Mouse (Mus musculus): Measurements from ENCODE around the gene Acta2. TPM values are rescaled to one million over a fixed set of nuclear protein-coding genes. Genes with fewer than 3 reads are reported as not detected.

Gene Acta2
- polyA plus RNA-seq (2012; rRNA removed) = 432 and 487 TPM in 2 replicates

DNA sequence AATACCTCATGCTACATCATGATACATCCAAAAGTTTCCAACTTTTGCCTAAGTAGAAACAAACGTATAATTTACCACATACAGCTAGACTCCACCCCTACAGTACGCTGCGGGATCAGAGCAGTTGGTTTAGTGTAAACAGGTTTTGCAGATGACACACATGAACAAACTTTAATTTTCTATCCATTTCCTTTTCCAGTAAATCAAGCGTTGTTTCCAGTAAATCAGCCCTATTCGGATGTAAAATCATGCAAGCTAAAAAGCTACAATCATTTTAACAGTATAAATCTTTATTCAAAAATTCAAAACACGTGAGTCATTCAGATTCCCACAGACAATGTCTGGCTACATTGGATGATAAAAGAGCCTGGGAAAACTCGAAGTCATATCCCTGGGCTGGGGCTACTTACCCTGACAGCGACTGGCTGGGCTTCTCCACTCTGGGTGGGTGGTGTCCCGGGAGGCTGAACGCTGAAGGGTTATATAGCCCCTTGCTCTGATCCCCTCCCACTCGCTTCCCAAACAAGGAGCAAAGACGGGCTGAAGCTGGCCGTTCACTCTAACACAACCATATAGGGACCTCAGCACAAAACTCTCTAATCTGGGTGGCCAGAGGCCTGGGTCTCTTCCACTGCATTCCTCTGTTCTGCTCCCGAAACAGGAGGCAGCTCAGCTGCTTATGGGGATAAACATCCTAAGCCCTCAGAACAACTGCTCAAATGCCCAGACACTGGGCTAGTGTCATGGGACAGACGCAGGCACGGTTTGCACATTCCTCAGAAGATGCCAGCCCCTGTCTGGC, at the start of gene Acta2:
Gene Acta2, minus strand, starts transcription at position 711 of the 802 bp plus-strand sequence.
- TF ChIP-seq CTCF (IDR thresholded peaks at IDR 0.05; ENCODE audit: extremely low read depth, insufficient read length, insufficient replicate concordance, low read depth, low read length) = no peak
- peak; percentile 39; the same call in 1 of the 2 replicates for TF ChIP-seq POLR2A (IDR thresholded peaks at IDR 0.05; ENCODE audit: low read depth, low read length)
- no peaks in the 10 kb centered on the region for H3K4me1 ChIP-seq (ENCODE audit: control insufficient read depth, insufficient read depth, insufficient read length, low read length)
- peak within 1 kb of the TSS; percentile 10; the same call in 1 of the 2 replicates for H3K4me3 ChIP-seq (ENCODE audit: low read depth, low read length)
- WGBS = 66% methylated on average over 16 of the region's 16 CpGs
- peak within 1 kb of the TSS; percentile 81 for H3K27ac ChIP-seq (ENCODE audit: insufficient read depth, low read depth, low read length)
- no peaks in the 10 kb centered on the region for H3K27me3 ChIP-seq (ENCODE audit: control insufficient read depth, insufficient read depth, low read length)
- no peaks in the 10 kb centered on the region for H3K36me3 ChIP-seq (ENCODE audit: control insufficient read depth, insufficient read depth, low read length)

DNA sequence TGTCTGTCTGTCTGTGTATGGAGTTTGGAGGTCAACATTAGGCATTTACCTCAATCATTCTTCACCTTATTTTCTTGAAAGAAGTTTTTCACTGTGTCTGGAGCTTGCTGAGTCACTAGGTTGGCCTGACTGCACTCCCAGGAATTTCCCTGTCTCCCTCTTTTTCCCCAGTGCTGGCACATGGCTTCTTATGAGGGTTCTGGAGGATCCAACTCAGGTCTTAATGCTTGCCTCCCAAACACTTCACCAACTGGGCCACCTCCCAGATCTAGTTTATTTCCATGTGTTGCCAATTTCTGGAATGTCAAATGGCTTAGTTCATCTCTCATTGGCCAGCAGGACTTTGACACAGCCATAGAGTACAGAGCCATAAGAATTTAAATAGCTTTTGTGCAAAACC, 49.5 kb upstream of the Acta2 start:
- TF ChIP-seq POLR2A (IDR thresholded peaks at IDR 0.05; ENCODE audit: low read depth, low read length) (no peak), CTCF (IDR thresholded peaks at IDR 0.05; ENCODE audit: extremely low read depth, insufficient read length, insufficient replicate concordance, low read depth, low read length) (no peak)
- peaks cover 5% of the 10 kb centered on the region for H3K36me3 ChIP-seq (ENCODE audit: control insufficient read depth, insufficient read depth, low read length)
- H3K27me3 ChIP-seq (ENCODE audit: control insufficient read depth, insufficient read depth, low read length) = no peaks in the 10 kb centered on the region
- no peaks in the 10 kb centered on the region for H3K4me1 ChIP-seq (ENCODE audit: control insufficient read depth, insufficient read depth, insufficient read length, low read length)
- H3K27ac ChIP-seq (ENCODE audit: insufficient read depth, low read depth, low read length) = no peak overlapping the region
- H3K4me3 ChIP-seq (ENCODE audit: low read depth, low read length) = no peak overlapping the region

DNA sequence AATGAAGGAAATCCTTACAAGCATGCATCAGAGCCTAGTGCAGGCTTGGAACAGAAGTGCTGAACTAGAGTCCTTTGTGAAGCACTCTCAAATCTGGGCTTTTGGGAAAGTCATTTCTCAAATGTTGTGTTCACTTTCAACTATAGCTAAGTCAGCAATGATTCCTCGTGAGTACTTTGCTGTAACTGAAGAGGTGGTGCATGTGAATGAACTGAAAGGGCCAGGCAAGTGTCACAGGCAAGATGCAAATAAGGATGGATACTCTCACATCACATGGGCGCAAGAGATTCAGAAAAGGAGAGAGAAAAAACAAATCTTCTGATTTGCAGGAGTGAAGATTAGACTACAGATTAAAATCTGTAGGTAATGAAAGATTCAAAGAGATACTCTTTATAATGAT, 45.0 kb upstream of the Acta2 start:
- WGBS = 81% methylated on average over 2 of the region's 2 CpGs
- TF ChIP-seq POLR2A (IDR thresholded peaks at IDR 0.05; ENCODE audit: low read depth, low read length) (no peak), CTCF (IDR thresholded peaks at IDR 0.05; ENCODE audit: extremely low read depth, insufficient read length, insufficient replicate concordance, low read depth, low read length) (no peak)

DNA sequence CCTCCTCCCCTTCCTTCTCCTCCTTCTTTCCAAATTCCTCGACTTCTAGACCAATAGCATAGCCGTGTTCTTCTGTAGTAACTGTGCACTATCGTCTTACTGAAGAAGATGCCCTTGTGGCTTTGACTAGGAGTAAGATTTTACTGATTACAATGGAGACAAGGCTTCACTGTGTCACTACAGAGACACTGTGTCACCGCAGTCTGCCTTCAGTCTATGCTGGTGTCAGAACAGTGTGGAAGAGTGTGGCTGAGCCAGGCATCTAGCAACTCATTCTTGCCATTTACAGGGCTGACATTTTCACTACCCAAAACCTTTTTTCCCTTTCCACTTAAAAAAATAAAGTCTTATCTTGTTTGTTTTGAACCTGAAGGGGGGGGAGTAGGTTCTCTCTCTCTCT, 43.8 kb upstream of the Acta2 start:
- Histone ChIP-seq H3K27ac (ENCODE audit: insufficient read depth, low read depth, low read length) (no peak overlapping the region), H3K4me3 (ENCODE audit: low read depth, low read length) (no peak overlapping the region), H3K4me1 (ENCODE audit: control insufficient read depth, insufficient read depth, insufficient read length, low read length) (peaks cover 2% of the 10 kb centered on the region; the same call in 1 of the 2 replicates), H3K36me3 (ENCODE audit: control insufficient read depth, insufficient read depth, low read length) (no peaks in the 10 kb centered on the region; the same call in 1 of the 2 replicates), H3K27me3 (ENCODE audit: control insufficient read depth, insufficient read depth, low read length) (no peaks in the 10 kb centered on the region)
- WGBS = 68% methylated on average over 4 of the region's 4 CpGs
- TF ChIP-seq POLR2A (IDR thresholded peaks at IDR 0.05; ENCODE audit: low read depth, low read length) (no peak), CTCF (IDR thresholded peaks at IDR 0.05; ENCODE audit: extremely low read depth, insufficient read length, insufficient replicate concordance, low read depth, low read length) (no peak)

More for the DNA sequence above, 45.0 kb upstream of the Acta2 start:
- H3K36me3 ChIP-seq (ENCODE audit: control insufficient read depth, insufficient read depth, low read length) = no peaks in the 10 kb centered on the region; the same call in 1 of the 2 replicates
- H3K4me1 ChIP-seq (ENCODE audit: control insufficient read depth, insufficient read depth, insufficient read length, low read length) = no peaks in the 10 kb centered on the region
- no peak overlapping the region for H3K4me3 ChIP-seq (ENCODE audit: low read depth, low read length)
- no peak overlapping the region for H3K27ac ChIP-seq (ENCODE audit: insufficient read depth, low read depth, low read length)
- no peaks in the 10 kb centered on the region for H3K27me3 ChIP-seq (ENCODE audit: control insufficient read depth, insufficient read depth, low read length)

DNA sequence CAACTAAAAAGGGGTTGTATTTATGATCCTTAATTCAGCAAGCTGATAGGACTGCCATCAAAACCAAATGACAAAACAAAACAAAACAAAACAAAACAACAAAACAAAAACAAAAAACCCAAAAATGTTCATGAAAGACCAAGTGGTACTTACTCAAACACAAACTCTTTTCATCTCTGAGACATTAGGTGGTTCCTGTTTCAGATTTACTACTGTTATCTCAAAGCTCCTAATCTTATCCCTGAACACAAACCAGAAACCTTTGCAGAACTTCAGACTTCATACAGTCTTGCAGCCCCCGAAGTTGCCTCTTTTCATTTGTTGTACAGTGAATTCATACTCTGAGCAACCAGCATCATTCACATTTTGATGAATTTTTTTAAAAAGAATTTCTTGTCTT, 43.1 kb upstream of the Acta2 start:
- Histone ChIP-seq H3K4me1 (ENCODE audit: control insufficient read depth, insufficient read depth, insufficient read length, low read length) (peaks cover 4% of the 10 kb centered on the region; the same call in 1 of the 2 replicates), H3K4me3 (ENCODE audit: low read depth, low read length) (no peak overlapping the region), H3K27me3 (ENCODE audit: control insufficient read depth, insufficient read depth, low read length) (no peaks in the 10 kb centered on the region), H3K36me3 (ENCODE audit: control insufficient read depth, insufficient read depth, low read length) (no peaks in the 10 kb centered on the region; the same call in 1 of the 2 replicates), H3K27ac (ENCODE audit: insufficient read depth, low read depth, low read length) (no peak overlapping the region)
- TF ChIP-seq CTCF (IDR thresholded peaks at IDR 0.05; ENCODE audit: extremely low read depth, insufficient read length, insufficient replicate concordance, low read depth, low read length) = no peak
- WGBS = 55% methylated on average over 1 of the region's 1 CpGs

DNA sequence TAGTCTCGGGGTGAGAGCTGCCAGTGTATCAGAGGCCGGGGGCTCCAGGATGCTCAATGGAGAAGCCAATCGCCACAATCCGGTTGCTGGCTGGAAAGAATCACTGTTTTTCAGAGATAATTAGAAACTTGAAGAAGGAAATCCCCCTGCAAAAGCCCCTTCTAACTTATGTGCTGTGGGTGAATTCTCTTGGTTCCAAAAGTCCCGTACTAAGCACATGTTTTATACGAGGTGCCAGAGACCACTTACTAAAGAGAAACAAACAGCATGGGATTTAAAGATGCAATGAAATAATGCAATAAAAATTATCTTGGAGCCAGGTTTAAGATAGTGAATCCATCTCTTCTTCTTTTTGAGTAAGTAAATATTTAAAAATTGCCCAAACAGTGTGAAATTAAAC, 40.1 kb upstream of the Acta2 start:
- no peak for TF ChIP-seq POLR2A (IDR thresholded peaks at IDR 0.05; ENCODE audit: low read depth, low read length)
- no peak for TF ChIP-seq CTCF (IDR thresholded peaks at IDR 0.05; ENCODE audit: extremely low read depth, insufficient read length, insufficient replicate concordance, low read depth, low read length)
- Histone ChIP-seq H3K27me3 (ENCODE audit: control insufficient read depth, insufficient read depth, low read length) (no peaks in the 10 kb centered on the region), H3K36me3 (ENCODE audit: control insufficient read depth, insufficient read depth, low read length) (no peaks in the 10 kb centered on the region; the same call in 1 of the 2 replicates), H3K4me1 (ENCODE audit: control insufficient read depth, insufficient read depth, insufficient read length, low read length) (peaks cover 16% of the 10 kb centered on the region), H3K4me3 (ENCODE audit: low read depth, low read length) (no peak overlapping the region), H3K27ac (ENCODE audit: insufficient read depth, low read depth, low read length) (no peak overlapping the region)
- WGBS = 72% methylated on average over 6 of the region's 6 CpGs

DNA sequence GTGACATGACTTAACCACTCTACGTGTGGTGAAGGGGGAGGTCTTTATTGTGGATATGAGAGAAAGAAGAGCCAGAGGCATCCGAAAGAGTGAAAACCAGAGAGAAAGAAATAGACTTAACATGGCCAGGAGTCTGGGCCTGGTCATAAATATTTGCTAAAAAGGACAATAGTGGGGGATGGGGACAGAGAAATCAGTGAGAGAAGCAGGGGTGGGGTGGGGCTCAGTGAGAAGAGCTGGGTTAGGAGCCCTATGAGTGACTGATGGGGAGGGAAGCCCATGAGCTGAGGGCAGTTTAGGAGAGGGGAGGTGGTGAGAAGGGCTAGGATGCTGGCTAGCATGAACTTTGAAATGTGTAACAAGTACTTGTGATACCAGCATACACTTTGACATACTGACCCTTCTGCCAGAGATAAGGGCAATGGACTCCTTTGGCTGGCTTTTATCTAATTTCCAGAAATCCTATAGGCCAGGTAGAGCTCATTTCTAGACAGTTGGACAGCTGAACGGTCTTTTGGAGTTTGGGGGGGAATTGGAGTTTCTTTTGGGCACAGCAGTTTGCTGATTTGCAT, 38.1 kb upstream of the Acta2 start:
- whole genome bisulfite sequencing = 75% methylated on average over 3 of the region's 3 CpGs
- TF ChIP-seq POLR2A (IDR thresholded peaks at IDR 0.05; ENCODE audit: low read depth, low read length) (no peak), CTCF (IDR thresholded peaks at IDR 0.05; ENCODE audit: extremely low read depth, insufficient read length, insufficient replicate concordance, low read depth, low read length) (no peak)
- no peak overlapping the region for H3K27ac ChIP-seq (ENCODE audit: insufficient read depth, low read depth, low read length)

More for the DNA sequence above, 38.1 kb upstream of the Acta2 start:
- Histone ChIP-seq H3K36me3 (ENCODE audit: control insufficient read depth, insufficient read depth, low read length) (no peaks in the 10 kb centered on the region; the same call in 1 of the 2 replicates), H3K4me1 (ENCODE audit: control insufficient read depth, insufficient read depth, insufficient read length, low read length) (peaks cover 16% of the 10 kb centered on the region), H3K27me3 (ENCODE audit: control insufficient read depth, insufficient read depth, low read length) (no peaks in the 10 kb centered on the region), H3K4me3 (ENCODE audit: low read depth, low read length) (no peak overlapping the region)
